Mouse (Mus musculus) urinary bladder, postnatal 36 days (tissue): ENCODE results near the gene Clk3.

Experiments
- DNase-seq, 2 experiments: peaks; one replicate each; pipeline ENCODE4 v3.0.0; 2022; ENCODE audit warnings: low spot score in 2 of 2, mixed read lengths in 1 of 2

Gene Clk3

GRCm38 (mm10) chr9:57765364-57766351 is at the start of gene Clk3:
Gene Clk3, minus strand, starts transcription at chr9:57765860.
- peak in 1 of 2 experiments; percentile 66 for DNase-seq

GRCm38 (mm10) chr9:57814866-57815265 is 49.2 kb upstream of the Clk3 start:
- no peak for DNase-seq

GRCm38 (mm10) chr9:57814014-57814413 is 48.4 kb upstream of the Clk3 start:
- no peak for DNase-seq

GRCm38 (mm10) chr9:57811793-57812733 is 46.4 kb upstream of the Clk3 start:
- DNase-seq: no peak

GRCm38 (mm10) chr9:57810691-57811090 is 45.0 kb upstream of the Clk3 start:
- no peak for DNase-seq

- no peak for DNase-seq
Measured at GRCm38 (mm10) chr9:57808771-57809310, 43.2 kb upstream of the Clk3 start.

GRCm38 (mm10) chr9:57807174-57807651 is 41.6 kb upstream of the Clk3 start:
- no peak for DNase-seq

GRCm38 (mm10) chr9:57806066-57806481 is 40.4 kb upstream of the Clk3 start:
- DNase-seq: no peak

GRCm38 (mm10) chr9:57805087-57805737 is 39.6 kb upstream of the Clk3 start:
- no peak for DNase-seq

- no peak for DNase-seq
Measured at GRCm38 (mm10) chr9:57803839-57804238, 38.2 kb upstream of the Clk3 start.

GRCm38 (mm10) chr9:57803047-57803446 is 37.4 kb upstream of the Clk3 start:
- no peak for DNase-seq

GRCm38 (mm10) chr9:57800325-57800975 is 34.8 kb upstream of the Clk3 start:
- DNase-seq: no peak

- DNase-seq: peak in 1 of 2 experiments; percentile 27
Measured at GRCm38 (mm10) chr9:57798725-57799253, 33.1 kb upstream of the Clk3 start.

GRCm38 (mm10) chr9:57797456-57797855 is 31.8 kb upstream of the Clk3 start:
- no peak for DNase-seq

GRCm38 (mm10) chr9:57789733-57790132 is 24.1 kb upstream of the Clk3 start:
- DNase-seq: no peak

- no peak for DNase-seq
Measured at GRCm38 (mm10) chr9:57782656-57783055, 17.0 kb upstream of the Clk3 start.

- no peak for DNase-seq
Measured at GRCm38 (mm10) chr9:57775736-57776135, 10.1 kb upstream of the Clk3 start.

- no peak for DNase-seq
Measured at GRCm38 (mm10) chr9:57775026-57775425, 9.4 kb upstream of the Clk3 start.

GRCm38 (mm10) chr9:57774168-57774567 is 8.5 kb upstream of the Clk3 start:
- no peak for DNase-seq

GRCm38 (mm10) chr9:57773754-57774153 is 8.1 kb upstream of the Clk3 start:
- no peak for DNase-seq
